Mouse (Mus musculus): Measurements from ENCODE around the gene Phf20.
"Not testable (repeated sequence)": the region's sequence is repeated elsewhere in the genome, so short reads cannot be mapped to it uniquely, and the experiment has no call there.

Gene Phf20

GRCm38 (mm10) chr2:156199944-156200343, 3.7 kb downstream of the Phf20 start:
- DNase-seq (ENCODE audit: low spot score), result no peak

DNA sequence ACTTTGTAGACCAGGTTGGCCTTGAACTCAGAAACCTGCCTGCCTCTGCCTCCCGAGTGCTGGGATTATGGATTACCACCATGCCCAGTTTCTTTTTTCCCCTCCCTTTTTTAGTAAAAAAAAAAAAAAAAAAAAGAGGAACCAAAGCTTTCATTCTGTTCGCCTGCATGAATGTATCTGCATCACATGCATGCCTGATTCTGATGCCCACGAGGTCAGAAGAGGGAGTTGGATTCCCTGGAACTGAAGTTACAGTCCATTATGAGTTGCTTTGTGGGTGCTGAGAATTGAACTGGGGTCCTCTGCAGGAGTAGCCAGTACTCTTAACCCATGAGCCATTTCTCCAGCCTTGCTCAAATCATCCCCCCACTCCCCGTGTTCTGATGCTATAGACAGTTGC, 5.2 kb downstream of the Phf20 start:
- no peak for DNase-seq (ENCODE audit: low spot score)

GRCm38 (mm10) chr2:156202848-156203437, 6.7 kb downstream of the Phf20 start:
- DNase-seq (ENCODE audit: low spot score), result peak; percentile 66

DNA sequence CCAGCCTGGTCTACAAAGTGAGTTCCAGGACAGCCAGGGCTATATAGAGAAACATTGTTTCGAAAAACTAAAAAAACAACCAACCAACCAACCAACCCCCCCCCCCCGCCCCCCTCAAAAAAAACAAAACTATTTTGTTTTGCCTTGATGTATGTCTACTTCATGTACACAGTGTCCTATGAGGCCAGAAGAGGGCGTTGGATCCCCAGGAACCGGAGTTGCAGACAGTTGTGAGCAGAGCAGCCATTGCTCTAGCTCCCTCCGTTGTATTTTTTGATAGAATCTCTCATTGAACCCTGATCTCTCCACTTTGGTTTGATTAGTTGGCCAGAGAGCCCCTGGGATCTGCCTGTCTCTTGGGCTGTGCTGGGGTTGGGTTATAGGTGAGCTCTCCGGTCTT, 7.7 kb downstream of the Phf20 start:
- no peak for DNase-seq (ENCODE audit: low spot score)

GRCm38 (mm10) chr2:156217786-156218185, 21.5 kb downstream of the Phf20 start:
- no peak for DNase-seq (ENCODE audit: low spot score)

- no peak for DNase-seq (ENCODE audit: low spot score)
Measured at GRCm38 (mm10) chr2:156222100-156222499, 25.8 kb downstream of the Phf20 start.

DNA sequence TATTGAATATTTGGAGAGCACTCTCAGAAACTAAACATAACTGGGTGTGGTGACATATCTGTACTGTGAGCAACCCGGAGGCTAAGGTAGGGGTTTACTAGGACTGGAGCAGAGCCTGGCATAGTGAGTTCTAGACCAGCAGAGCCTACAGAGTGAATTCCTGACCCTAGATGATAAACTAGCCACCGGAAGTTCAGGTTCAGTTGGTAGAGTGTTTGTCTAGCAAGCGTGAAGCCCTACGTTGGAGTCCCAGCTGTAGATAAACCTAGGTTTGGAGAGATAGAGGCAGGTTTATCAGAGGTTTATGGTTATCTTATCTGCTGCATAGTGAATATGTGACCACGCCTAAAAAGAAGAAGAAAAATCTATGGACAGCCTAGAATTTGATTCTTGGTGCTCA, 27.8 kb downstream of the Phf20 start:
- no peak for DNase-seq (ENCODE audit: low spot score)

GRCm38 (mm10) chr2:156227689-156228088, 31.4 kb downstream of the Phf20 start:
- DNase-seq (ENCODE audit: low spot score), result no peak

DNA sequence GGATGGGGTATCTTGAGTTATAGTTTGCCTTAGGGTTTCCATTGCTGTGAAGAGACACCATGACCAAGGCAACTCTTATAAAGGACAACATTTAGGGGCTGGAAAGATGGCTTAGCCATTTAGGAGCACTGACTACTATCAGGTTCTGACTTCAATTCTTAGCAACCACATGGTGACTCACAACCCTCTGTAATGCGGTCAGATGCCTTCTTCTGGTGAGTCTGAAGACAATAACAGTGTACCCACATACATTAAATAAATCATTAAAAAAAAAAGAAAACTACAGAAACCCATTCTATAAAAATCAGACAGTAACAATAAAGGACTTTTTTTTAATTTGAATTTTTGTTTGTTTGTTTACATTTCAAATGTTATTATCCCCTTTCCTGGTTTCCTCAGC, 32.9 kb downstream of the Phf20 start:
- no peak for DNase-seq (ENCODE audit: low spot score)

GRCm38 (mm10) chr2:156231340-156231739, 35.1 kb downstream of the Phf20 start:
- DNase-seq (ENCODE audit: low spot score), result no peak

- no peak for DNase-seq (ENCODE audit: low spot score)
Measured at GRCm38 (mm10) chr2:156233275-156233948, 37.1 kb downstream of the Phf20 start.

GRCm38 (mm10) chr2:156234016-156234415, 37.8 kb downstream of the Phf20 start:
- not testable (repeated sequence) for DNase-seq (ENCODE audit: low spot score)

GRCm38 (mm10) chr2:156235847-156236246, 39.6 kb downstream of the Phf20 start:
- peak; percentile 60 for DNase-seq (ENCODE audit: low spot score)

DNA sequence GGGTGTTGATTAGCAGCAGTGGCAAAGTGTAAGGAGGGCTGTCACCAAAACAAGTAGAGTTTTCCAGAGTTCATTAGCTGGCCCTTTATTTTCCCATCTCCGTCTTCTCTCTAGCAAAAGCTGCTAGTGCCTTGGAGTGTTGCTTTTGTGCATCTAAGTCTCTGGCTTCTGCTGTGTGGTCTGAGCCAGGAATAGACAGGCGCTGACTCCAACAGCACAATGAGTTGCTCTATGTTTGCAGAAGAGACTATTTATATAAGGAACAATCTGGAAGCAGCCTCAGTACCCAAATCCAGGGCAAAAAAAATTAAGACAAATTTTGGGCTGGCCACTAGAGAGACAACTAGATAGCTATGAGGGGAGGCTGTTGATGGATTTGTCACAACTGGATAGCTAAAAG, 45.4 kb downstream of the Phf20 start:
- DNase-seq (ENCODE audit: low spot score), result no peak

DNA sequence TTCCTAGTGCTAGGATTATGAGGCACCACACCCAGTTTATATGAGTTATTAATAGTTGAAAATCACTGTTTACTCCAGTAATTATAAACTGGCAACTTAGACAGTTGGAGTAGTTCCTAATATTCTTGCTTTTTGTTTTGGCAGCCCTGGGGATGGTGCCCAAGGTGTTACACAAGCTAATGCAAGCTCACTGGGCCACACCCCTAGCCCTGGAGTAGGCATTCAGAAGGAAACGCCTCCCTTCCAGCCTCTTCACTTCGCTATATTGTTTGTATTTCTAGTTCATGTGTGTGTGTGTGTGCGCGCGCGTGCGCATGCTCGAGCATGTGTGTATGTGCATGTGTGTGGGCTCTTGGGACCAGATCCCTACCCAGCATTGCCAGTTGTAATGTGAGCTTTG, 46.7 kb downstream of the Phf20 start:
- no peak for DNase-seq (ENCODE audit: low spot score)

DNA sequence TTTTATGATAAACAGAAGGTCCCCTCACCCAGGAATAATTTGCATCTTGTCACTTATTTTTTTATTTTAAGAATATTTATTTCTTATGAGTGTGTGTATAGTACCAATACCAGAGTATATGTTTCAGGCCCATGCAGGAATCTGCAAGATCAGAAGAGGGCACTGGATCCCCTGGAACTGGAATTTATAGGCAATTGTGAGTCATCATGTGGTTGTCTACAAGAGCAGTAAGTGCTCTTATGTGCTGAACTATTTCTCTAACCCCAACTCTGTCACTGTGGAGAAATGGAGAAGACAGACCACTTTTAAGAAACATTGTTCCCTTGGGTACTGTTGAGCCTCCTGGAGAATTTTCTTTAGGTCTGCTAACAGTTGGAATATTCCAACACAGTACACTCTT, 51.3 kb downstream of the Phf20 start:
- DNase-seq (ENCODE audit: low spot score), result no peak

DNA sequence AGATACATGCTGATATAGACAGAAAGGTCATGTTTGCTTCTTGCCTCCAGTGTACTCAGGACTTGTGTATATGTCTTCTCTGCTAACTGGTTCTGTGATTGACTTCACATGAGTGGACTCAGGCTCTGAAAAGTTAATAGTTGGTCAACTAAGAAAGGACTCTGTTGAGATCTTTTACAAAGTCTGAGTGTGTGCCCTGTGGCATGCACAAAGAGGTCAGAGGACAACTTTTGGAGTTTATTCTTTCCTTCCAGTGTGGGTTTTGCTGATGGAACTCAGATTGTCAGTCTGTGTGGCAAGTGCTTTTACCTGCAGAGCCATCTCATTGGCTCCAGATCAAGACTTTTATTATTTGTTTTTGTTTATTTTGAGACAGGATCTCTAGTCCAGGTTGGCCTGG, 54.5 kb downstream of the Phf20 start:
- no peak for DNase-seq (ENCODE audit: low spot score)

GRCm38 (mm10) chr2:156251291-156251690, 55.0 kb downstream of the Phf20 start:
- no peak for DNase-seq (ENCODE audit: low spot score)

DNA sequence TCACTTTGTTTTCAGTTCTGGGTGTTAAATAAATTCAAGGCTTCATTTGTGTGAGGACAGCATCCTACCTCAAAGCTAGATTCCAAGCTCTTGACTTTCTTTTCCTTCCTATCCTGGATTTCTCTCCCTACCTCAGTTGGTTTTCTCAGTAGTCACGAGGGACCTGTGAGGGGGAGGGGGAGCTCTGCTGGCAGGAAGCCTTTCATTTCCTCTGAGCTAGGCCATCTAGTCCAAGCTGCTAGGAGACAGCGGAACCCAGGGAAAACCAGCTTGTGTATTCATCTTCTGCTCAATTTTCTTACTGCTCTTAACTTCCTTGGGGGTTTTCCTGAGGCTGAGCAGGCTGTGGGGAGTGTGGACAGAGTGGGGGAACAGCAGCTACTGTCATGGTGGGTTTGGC, 60.8 kb downstream of the Phf20 start:
- DNase-seq (ENCODE audit: low spot score), result peak; percentile 49

- DNase-seq (ENCODE audit: low spot score), result no peak
Measured at GRCm38 (mm10) chr2:156257922-156258761, 61.9 kb downstream of the Phf20 start.

- no peak for DNase-seq (ENCODE audit: low spot score)
Measured at GRCm38 (mm10) chr2:156260968-156261367, 64.7 kb downstream of the Phf20 start.

- no peak for DNase-seq (ENCODE audit: low spot score)
Measured at GRCm38 (mm10) chr2:156263204-156263893, 67.1 kb downstream of the Phf20 start.

DNA sequence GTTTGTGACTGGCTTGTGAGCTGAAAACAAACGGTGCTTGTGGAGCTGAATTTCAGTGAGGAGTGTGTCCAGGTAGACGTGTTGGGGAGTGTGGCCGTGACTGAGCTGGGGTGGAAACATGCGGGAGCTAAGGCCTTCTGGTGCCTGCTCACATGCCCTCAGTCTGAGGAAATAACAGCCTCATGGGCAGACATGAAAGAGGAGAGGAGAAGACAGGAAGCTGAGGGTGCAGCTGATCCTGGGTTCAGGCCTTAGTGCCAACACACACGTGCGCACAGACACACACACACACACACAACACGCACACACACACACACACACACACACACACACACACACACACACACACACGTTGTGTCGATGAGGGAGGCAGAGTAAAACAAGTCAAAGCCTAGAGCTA, 71.4 kb downstream of the Phf20 start:
- DNase-seq (ENCODE audit: low spot score), result no peak

Data from testis, postnatal 10 days (tissue).